Comparison of ENCODE assay signal across 26 mouse cellular contexts in genomic region chr3:133625046-133625445, GRCm38 (mm10).
DNase-seq lines count a peak whose midpoint lies in the region; ATAC-seq and TF ChIP-seq lines count a peak whose summit lies in the region.
"Had no signal": no experiment of that assay in that cellular context is flagged by ENCODE, and none has a peak within 500 bp of the region (broad histone marks: within the 10 kb centered on the region; RNA-seq: fewer than 3 reads in every experiment).

No protein-coding gene starts in this region.

- H3K9me3 ChIP-seq in liver, embryonic 12.5 days (replicated peaks): no peaks in the 10 kb centered on the region
- no peaks in the 10 kb centered on the region for H3K9me3 ChIP-seq in liver, postnatal 0 days (ENCODE audit: low read length)
- H3K9me3 ChIP-seq: forebrain, embryonic 15.5 days; heart, embryonic 12.5 days; heart, embryonic 15.5 days; hindbrain, embryonic 10.5 days; hindbrain, embryonic 13.5 days had no signal

- no peak overlapping the region for H3K4me3 ChIP-seq in liver, embryonic 12.5 days
- H3K4me3 ChIP-seq in liver, postnatal 0 days (ENCODE audit: low read depth, low read length): no peak overlapping the region
- no peak overlapping the region for H3K4me3 ChIP-seq in C2C12 (ENCODE audit: insufficient read depth, poor library complexity, severe bottlenecking)
- H3K4me3 ChIP-seq in myocyte: no peak overlapping the region
- no peak overlapping the region for H3K4me3 ChIP-seq in layer of hippocampus, adult 2 months
- H3K4me3 ChIP-seq: forebrain, embryonic 15.5 days; heart, embryonic 12.5 days; heart, embryonic 15.5 days; hindbrain, embryonic 10.5 days; hindbrain, embryonic 13.5 days had no signal

- TF ChIP-seq CTCF in liver, postnatal 0 days (IDR thresholded peaks at IDR 0.05; ENCODE audit: low read depth): no peak
- TF ChIP-seq CTCF in C2C12 (IDR thresholded peaks at IDR 0.05; ENCODE audit: control insufficient read depth, insufficient read depth, insufficient read length): no peak
- TF ChIP-seq CTCF in layer of hippocampus, adult 2 months (conservative IDR thresholded peaks at IDR 0.05): no peak

- TF ChIP-seq POLR2A in myocyte (IDR thresholded peaks at IDR 0.05; ENCODE audit: insufficient read length, low read depth): no peak

- WGBS in liver, embryonic 12.5 days (ENCODE audit: insufficient replicate concordance): 72% methylated on average over 3 of the region's 3 CpGs
- WGBS in liver, postnatal 0 days (ENCODE audit: insufficient replicate concordance): 85% methylated on average over 3 of the region's 3 CpGs

- no peak overlapping the region for H3K4me2 ChIP-seq in liver, embryonic 12.5 days
- H3K4me2 ChIP-seq in liver, postnatal 0 days (ENCODE audit: low read depth, low read length): no peak overlapping the region
- H3K4me2 ChIP-seq in myocyte (ENCODE audit: low read depth): no peak overlapping the region
- H3K4me2 ChIP-seq: forebrain, embryonic 15.5 days; heart, embryonic 12.5 days; heart, embryonic 15.5 days; hindbrain, embryonic 13.5 days had no signal

- H3K79me2 ChIP-seq in C2C12 (ENCODE audit: control insufficient read depth, insufficient read depth) (no peaks in the 10 kb centered on the region), myocyte (ENCODE audit: control insufficient read depth, insufficient read depth) (no peaks in the 10 kb centered on the region)

- peak overlapping the region; percentile 84; the same call in 1 of the 2 replicates for H3K27ac ChIP-seq in liver, embryonic 12.5 days
- H3K27ac ChIP-seq in liver, postnatal 0 days (ENCODE audit: low read depth): no peak overlapping the region
- no peak overlapping the region for H3K27ac ChIP-seq in layer of hippocampus, adult 2 months
- H3K27ac ChIP-seq: forebrain, embryonic 15.5 days; heart, embryonic 15.5 days; hindbrain, embryonic 10.5 days; hindbrain, embryonic 13.5 days had no signal

- no peak for ATAC-seq in liver, embryonic 12.5 days
- ATAC-seq in liver, postnatal 0 days: no peak
- no peak for ATAC-seq in activated CD4-positive, CD25-positive, alpha-beta regulatory T cell, adult 4 months
- ATAC-seq: CD4-positive, CD25-positive, alpha-beta regulatory T cell, adult 4 months; forebrain, embryonic 15.5 days; hindbrain, embryonic 16.5 days; intestine, embryonic 16.5 days had no signal

- no peaks in the 10 kb centered on the region for H3K36me3 ChIP-seq in liver, embryonic 12.5 days
- H3K36me3 ChIP-seq in liver, postnatal 0 days (replicated peaks; ENCODE audit: insufficient read depth, low read length): no peaks in the 10 kb centered on the region
- H3K36me3 ChIP-seq in C2C12 (ENCODE audit: control insufficient read depth, insufficient read depth) (no peaks in the 10 kb centered on the region), myocyte (ENCODE audit: control insufficient read depth, insufficient read depth) (no peaks in the 10 kb centered on the region)
- H3K36me3 ChIP-seq: forebrain, embryonic 15.5 days; heart, embryonic 12.5 days; heart, embryonic 15.5 days; hindbrain, embryonic 10.5 days; hindbrain, embryonic 13.5 days had no signal

- DNase-seq in liver, postnatal 0 days: no peak
- DNase-seq in Muller cell, postnatal 12 days (ENCODE audit: inconsistent ontology term): peak; percentile 34
- DNase-seq in layer of hippocampus, adult 2 months (ENCODE audit: low spot score in 2 of 2): no peak
- no peak for DNase-seq in right cerebral cortex, postnatal 14 days
- DNase-seq: adrenal gland, adult 8-10 months; adrenal gland, postnatal 25 days; B cell, adult 2 months; cerebellum, adult 18-20 months; cerebellum, adult 9-10 months; cerebellum, postnatal 14 days; gastrocnemius, postnatal 25 days; heart, adult 18-20 months; heart, postnatal 10 days; heart, postnatal 36 days had no signal

- H3ac ChIP-seq in C2C12 (ENCODE audit: control insufficient read depth, insufficient read length, low read depth) (no peak overlapping the region), myocyte (ENCODE audit: control insufficient read depth, insufficient read length) (no peak overlapping the region)

- H3K4me1 ChIP-seq in liver, embryonic 12.5 days: peaks cover 39% of the 10 kb centered on the region
- H3K4me1 ChIP-seq in liver, postnatal 0 days (ENCODE audit: insufficient read depth): peaks cover 12% of the 10 kb centered on the region; the same call in 1 of the 2 replicates
- H3K4me1 ChIP-seq: forebrain, embryonic 15.5 days; hindbrain, embryonic 13.5 days had no signal

- TF ChIP-seq EP300 in liver, postnatal 0 days (IDR thresholded peaks at IDR 0.05; ENCODE audit: low read depth): no peak

- no peaks in the 10 kb centered on the region for H3K27me3 ChIP-seq in liver, embryonic 12.5 days (replicated peaks)
- no peaks in the 10 kb centered on the region for H3K27me3 ChIP-seq in liver, postnatal 0 days (ENCODE audit: insufficient read depth, low read length)
- H3K27me3 ChIP-seq in C2C12 (ENCODE audit: control insufficient read depth, insufficient read depth, insufficient read length) (no peaks in the 10 kb centered on the region), myocyte (ENCODE audit: control insufficient read depth, insufficient read depth, insufficient read length) (no peaks in the 10 kb centered on the region)
- H3K27me3 ChIP-seq: forebrain, embryonic 15.5 days; heart, embryonic 12.5 days; heart, embryonic 15.5 days; hindbrain, embryonic 13.5 days had no signal

- no peak overlapping the region for H3K9ac ChIP-seq in liver, embryonic 12.5 days
- H3K9ac ChIP-seq in liver, postnatal 0 days (replicated peaks): no peak overlapping the region
- H3K9ac ChIP-seq: forebrain, embryonic 15.5 days; heart, embryonic 12.5 days; heart, embryonic 15.5 days; hindbrain, embryonic 13.5 days had no signal

- H3K79me3 ChIP-seq in C2C12 (ENCODE audit: low read depth): no peaks in the 10 kb centered on the region

TF ChIP-seq in C2C12, 6 proteins besides CTCF, POLR2A, EP300 and RAD21:
- TF ChIP-seq MYOG (IDR thresholded peaks at IDR 0.05; ENCODE audit: control insufficient read depth, extremely low read depth, insufficient read length) (no peak), FOSL1 (IDR thresholded peaks at IDR 0.05; ENCODE audit: insufficient read depth, low read length, poor library complexity, severe bottlenecking) (peak; percentile 65), CEBPB (IDR thresholded peaks at IDR 0.05; ENCODE audit: low read depth) (peak; percentile 73), USF1 (IDR thresholded peaks at IDR 0.05; ENCODE audit: low read depth) (no peak), MAX (IDR thresholded peaks at IDR 0.05) (no peak), MYOD1 (IDR thresholded peaks at IDR 0.05; ENCODE audit: control insufficient read depth, insufficient read length, low read depth) (no peak)

TF ChIP-seq in myocyte, 11 proteins besides CTCF, POLR2A, EP300 and RAD21:
- TF ChIP-seq POLR2AphosphoS2 (IDR thresholded peaks at IDR 0.05; ENCODE audit: insufficient read length, low read depth) (no peak), MAX (IDR thresholded peaks at IDR 0.05; ENCODE audit: low read depth) (no peak), CEBPB (IDR thresholded peaks at IDR 0.05; ENCODE audit: insufficient read depth, poor library complexity, severe bottlenecking) (0 out of 2 replicates have a peak, but pooled peaks have one; percentile 38), MYOD1 (IDR thresholded peaks at IDR 0.05; ENCODE audit: control insufficient read depth in 1 of 3, insufficient read length in 2 of 3, low read depth in 2 of 3) (no peak), REST (IDR thresholded peaks at IDR 0.05; ENCODE audit: insufficient read depth, insufficient read length) (no peak)
